Comparison of ENCODE assay signal across 18 mouse cellular contexts in the genomic region with DNA sequence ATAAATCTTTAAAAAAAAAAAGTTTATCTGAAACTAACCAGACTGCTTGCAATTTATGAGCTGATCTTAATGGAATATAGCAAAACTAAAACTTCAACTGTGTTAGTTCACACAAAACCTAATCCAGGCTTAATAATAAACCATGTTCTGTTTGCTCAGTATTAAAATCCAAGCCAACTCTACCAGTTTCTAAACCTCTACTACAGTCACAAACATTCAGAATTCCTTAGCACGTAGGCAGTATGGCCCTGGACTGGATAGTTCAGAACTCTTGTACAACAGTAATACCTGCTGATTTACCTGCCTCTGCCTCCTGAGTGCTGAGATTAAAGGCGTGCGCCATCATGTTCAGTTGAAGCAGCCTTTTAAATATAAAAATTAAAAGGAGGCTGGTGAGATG.
"Had no signal": no experiment of that assay in that cellular context is flagged by ENCODE, and none has a peak within 500 bp of the region (broad histone marks: within the 10 kb centered on the region; RNA-seq: fewer than 3 reads in every experiment).

No protein-coding gene starts in this region.

- DNase-seq: left cerebral cortex, postnatal 4 days; liver, embryonic 13.5 days; lung, adult 2 months; lung, postnatal 14 days; lung, postnatal 4 days; midbrain, embryonic 14.5 days; right cerebral cortex, adult 18-20 months; right cerebral cortex, postnatal 14 days; spleen, adult 18-20 months; thymus, postnatal 25 days had no signal

- H3K27ac ChIP-seq: limb, embryonic 12.5 days; limb, embryonic 15.5 days; liver, embryonic 13.5 days; neural tube, embryonic 12.5 days; neural tube, embryonic 15.5 days; stomach, embryonic 15.5 days had no signal

- H3K4me2 ChIP-seq: limb, embryonic 12.5 days; limb, embryonic 15.5 days; liver, embryonic 13.5 days; midbrain, embryonic 11.5 days; neural tube, embryonic 12.5 days; neural tube, embryonic 15.5 days; stomach, embryonic 15.5 days had no signal

- H3K36me3 ChIP-seq: limb, embryonic 12.5 days; limb, embryonic 15.5 days; liver, embryonic 13.5 days; neural tube, embryonic 12.5 days; neural tube, embryonic 15.5 days; stomach, embryonic 15.5 days had no signal

- ATAC-seq: inflammation-experienced regulatory T-cells, adult 6 months; intestine, embryonic 16.5 days had no signal

- H3K9me3 ChIP-seq: limb, embryonic 12.5 days; limb, embryonic 15.5 days; liver, embryonic 13.5 days; neural tube, embryonic 12.5 days; neural tube, embryonic 15.5 days; stomach, embryonic 15.5 days had no signal

- H3K4me1 ChIP-seq: liver, embryonic 13.5 days; neural tube, embryonic 12.5 days; neural tube, embryonic 15.5 days; stomach, embryonic 15.5 days had no signal

- H3K4me3 ChIP-seq: limb, embryonic 12.5 days; limb, embryonic 15.5 days; liver, embryonic 13.5 days; neural tube, embryonic 12.5 days; neural tube, embryonic 15.5 days; stomach, embryonic 15.5 days had no signal

- H3K27me3 ChIP-seq: limb, embryonic 12.5 days; limb, embryonic 15.5 days; liver, embryonic 13.5 days; neural tube, embryonic 12.5 days; neural tube, embryonic 15.5 days; stomach, embryonic 15.5 days had no signal

- H3K9ac ChIP-seq: limb, embryonic 12.5 days; limb, embryonic 15.5 days; liver, embryonic 13.5 days; neural tube, embryonic 12.5 days; neural tube, embryonic 15.5 days; stomach, embryonic 15.5 days had no signal
